Mouse (Mus musculus) ovary, postnatal 36 days (tissue): Measurements from ENCODE around the gene Ppat.
"Not testable (repeated sequence)": the region's sequence is repeated elsewhere in the genome, so short reads cannot be mapped to it uniquely, and the experiment has no call there.

Experiments
- DNase-seq: peaks from one replicate; pipeline ENCODE4 v3.0.0; 2022; ENCODE audit warnings: low spot score, mixed read lengths

Ppat gene

GRCm38 (mm10) chr5:76947758-76948157 lies 3.6 kb downstream of the Ppat start:
- no peak for DNase-seq

DNA sequence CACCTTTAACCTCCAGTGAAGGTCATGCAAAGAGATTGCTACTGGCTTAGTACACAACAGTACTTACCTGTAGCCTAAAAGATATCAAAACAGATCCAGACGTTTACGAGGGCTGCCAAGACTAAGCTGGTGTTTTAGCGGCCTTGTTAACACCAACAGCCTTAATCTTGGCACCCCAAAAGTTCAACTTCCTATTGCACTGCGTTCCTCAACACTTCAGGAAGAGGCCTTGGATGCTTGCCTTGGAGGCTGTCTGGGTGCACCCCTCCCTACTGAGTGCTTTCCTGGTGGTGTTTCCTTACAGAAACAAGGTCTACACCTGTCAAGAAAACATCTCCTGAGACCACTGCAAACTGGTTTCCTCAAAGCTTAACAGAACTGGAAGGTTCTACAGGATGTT lies 4.2 kb downstream of the Ppat start:
- no peak for DNase-seq

- no peak for DNase-seq
Observed at GRCm38 (mm10) chr5:76945678-76946033, 5.7 kb downstream of the Ppat start.

DNA sequence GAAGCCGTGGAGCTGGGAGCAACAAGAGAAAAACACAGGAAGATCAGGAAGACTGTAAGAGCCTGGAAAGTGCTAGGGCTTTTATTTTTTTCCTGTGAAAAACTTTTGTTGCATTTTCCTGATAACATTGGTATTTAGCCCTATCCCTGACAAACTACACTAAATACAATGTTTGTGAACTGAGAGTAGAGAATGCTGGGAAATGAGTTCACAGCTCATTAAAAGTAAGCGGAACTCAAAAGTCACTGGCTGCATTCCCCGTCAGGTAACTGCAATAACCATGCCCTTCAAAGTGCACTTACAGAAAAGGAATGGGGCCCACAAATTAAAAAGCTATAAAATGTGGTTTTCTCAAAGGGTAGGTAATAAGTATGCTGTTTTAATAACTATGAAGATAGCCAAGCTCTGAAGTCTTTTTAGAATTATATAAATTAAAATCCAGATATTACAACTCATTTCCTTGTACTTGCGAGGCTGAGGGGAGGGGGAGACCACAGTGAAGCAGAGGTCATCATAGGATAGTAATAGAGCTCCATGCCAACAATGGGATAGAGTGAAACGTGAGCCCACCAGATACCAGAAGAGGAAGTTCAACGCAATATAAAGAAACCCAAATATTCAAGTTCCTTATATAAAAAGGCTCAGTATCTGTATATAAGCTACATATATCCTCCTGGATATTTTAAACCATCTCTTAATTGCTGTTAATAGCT lies 6.3 kb downstream of the Ppat start:
- no peak for DNase-seq

- DNase-seq, result no peak
Observed at GRCm38 (mm10) chr5:76942505-76942904, 8.9 kb downstream of the Ppat start.

GRCm38 (mm10) chr5:76941975-76942374 lies 9.4 kb downstream of the Ppat start:
- DNase-seq, result no peak

GRCm38 (mm10) chr5:76939717-76940116 lies 11.7 kb downstream of the Ppat start:
- no peak for DNase-seq

- DNase-seq, result no peak
Observed at GRCm38 (mm10) chr5:76929180-76929877, 22.0 kb downstream of the Ppat start.

DNA sequence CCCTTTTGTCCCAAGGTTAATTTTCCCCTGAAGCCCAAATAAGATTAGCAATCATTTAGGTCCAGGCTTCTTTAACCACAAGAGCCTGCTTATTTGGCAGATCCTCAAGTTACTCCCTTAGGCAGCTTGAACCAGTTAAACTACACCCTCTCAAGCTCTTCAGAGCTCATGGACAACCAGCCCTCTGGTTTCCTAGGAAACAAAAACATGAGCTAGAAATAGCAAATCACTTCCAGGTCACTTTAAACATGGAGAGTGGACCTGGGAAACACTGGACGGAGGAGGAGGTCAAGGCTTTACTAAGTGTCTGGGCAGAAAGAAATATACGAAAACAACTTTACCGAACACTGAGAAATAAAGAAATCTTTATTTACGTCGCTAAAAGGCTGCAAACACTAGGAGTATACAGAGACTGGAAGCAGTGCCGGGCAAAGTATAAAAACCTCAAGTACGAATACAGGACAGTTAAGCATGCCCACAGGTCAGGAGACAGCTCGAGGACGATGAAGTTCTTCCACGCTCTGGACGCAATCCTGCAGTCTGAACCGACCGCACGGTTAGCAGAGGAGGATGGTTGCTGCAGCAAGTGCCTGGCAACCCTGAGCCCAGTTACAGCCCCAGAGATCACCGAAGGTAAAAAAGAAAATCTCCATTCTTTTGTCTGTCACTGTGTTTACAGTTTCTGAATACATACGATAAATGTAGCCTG lies 23.1 kb downstream of the Ppat start:
- no peak for DNase-seq

DNA sequence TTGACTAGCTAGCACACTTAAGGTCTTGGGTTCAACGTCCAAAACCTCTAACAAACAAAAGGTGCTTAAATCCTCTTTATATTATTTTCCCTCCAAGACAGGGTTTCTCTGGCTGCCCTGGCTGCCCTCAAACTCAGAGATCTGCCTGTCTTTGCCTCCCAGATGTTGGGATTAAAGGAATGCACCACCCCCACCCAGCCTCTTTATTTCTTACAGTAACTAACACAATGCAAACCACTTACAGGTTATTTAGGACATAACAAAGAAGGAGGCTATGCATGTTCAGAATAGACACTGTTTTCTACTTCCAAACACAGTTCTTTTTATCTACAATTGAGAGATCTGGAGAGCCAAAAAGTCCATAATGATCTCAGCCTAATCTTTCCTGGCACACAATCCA lies 27.1 kb downstream of the Ppat start:
- no peak for DNase-seq

DNA sequence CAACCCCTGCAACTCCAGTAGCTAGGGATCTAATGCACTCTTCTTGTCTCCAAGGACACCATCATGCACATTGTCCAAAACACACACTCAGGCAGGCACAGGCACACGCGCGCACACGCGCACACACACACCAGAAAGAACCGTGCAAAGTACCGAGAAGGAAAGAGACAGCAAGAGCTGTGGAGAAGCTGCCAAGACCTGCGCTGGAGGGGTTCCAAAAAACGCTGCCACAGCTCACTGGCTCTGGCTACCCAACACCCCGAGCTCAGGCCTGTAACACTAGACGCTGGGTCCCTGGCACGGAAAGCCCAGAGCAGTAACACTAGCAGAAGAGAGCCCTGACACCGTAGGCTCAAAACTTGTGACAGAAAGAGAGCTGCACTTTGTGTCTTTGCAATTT lies 27.9 kb downstream of the Ppat start:
- DNase-seq, result peak; percentile 71

- no peak for DNase-seq
Observed at GRCm38 (mm10) chr5:76922833-76923232, 28.5 kb downstream of the Ppat start.

DNA sequence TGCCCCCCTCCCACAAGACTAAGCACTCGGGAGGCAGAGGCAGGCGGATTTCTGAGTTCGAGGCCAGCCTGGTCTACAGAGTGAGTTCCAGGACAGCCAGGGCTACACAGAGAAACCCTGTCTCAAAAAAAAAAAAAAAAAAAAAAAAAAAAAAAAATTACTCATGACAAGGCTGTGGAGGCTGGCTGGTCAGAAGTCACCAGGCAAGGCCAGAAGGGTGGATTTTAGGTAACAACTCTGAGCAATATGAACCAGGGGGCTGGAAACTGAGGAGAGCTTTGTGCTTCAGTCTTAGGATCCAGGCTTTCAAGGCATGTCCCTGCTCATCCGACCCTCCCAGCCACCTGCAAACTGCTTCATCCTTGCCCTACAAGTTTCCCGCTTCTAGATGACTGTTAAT lies 38.9 kb downstream of the Ppat start:
- DNase-seq, result not testable (repeated sequence)

GRCm38 (mm10) chr5:76910807-76911206 lies 40.6 kb downstream of the Ppat start:
- no peak for DNase-seq

DNA sequence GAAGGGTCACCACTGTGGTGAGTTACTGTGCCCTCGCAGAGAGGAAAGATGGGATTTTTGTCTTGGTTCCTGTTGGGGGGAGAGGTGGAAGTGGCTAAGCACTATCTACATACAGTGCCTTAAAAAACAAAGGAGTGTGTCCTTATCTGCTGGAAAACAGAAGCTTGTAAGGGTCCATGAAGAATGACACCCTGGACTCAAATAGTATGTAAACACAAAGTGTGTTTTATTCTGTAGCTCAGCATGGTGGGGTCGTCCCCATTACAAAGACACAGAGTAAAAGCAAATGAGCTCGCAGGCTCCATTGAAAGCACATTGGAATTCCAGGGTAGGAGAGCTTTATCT lies 45.3 kb downstream of the Ppat start:
- DNase-seq, result no peak

DNA sequence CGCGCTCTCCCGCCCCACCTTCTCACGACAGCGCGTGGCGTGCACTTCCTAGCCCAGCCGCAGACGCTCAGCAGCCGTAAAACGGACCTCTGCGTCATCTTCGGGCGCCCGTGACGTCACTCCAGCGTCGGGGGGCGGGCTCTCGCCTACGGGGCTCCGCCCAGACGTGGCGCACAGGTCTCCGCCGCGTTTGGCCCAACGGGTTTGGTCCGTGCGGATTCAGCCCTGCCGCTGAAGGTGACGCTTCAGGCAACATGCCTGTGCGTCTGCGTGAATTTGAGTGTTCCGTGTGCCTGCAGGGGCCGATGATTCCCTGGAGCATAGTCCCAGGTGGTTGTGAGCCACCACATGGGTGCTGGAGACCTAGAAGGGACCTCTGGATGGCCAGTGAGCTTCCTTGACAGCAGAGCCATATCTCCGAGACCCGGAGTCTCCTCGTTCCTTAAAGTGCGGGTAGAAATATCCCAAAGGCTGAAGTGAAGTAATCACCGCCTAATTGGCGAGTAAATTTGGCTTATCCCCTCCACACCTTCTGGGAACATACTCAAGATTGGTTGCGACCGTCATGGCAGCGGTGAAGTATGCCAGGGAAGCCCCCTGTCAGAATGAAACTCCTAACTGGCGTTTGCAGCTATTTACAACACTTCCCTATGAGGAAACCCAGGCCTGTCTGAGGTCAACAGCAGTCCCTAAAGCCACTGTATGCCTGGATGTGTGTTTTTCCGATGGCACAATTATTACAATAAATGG lies 45.8 kb downstream of the Ppat start, which contains the start of gene Aasdh:
TSS of gene Aasdh (minus strand) at position 110 of the 750 bp plus-strand sequence.
- DNase-seq, result peak; percentile 96

DNA sequence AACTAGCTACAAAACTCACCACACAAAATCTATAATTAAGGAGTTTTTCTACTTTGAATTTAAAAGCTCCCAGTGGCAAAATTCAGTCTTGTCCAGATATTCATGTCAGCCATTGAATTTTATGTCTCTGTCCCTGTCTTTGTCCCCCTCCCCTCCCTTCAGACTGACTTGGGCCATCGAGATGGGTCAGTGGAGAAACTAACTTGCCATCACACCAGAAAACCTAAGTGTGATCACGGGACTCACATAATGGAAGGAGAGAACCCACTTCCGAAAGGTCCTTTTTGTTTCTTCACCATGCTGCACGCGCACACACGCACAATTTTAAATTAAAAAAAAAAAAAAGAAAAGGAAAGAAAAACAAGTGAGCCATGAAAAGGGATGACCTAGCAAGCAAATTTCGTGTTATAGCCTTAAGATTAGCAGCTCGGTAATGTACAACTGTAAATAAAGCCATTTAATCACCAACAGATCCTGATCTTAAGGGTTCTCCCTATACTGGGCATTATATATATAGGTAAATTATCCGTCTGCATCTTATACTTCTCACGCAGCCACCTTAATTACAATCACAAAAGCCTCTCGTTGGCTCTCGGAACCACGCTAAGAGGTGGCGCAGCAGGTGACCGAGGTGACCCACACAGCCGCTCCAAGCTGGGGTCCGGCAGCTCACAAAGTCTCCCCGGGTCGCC lies 46.5 kb downstream of the Ppat start:
- DNase-seq, result no peak

DNA sequence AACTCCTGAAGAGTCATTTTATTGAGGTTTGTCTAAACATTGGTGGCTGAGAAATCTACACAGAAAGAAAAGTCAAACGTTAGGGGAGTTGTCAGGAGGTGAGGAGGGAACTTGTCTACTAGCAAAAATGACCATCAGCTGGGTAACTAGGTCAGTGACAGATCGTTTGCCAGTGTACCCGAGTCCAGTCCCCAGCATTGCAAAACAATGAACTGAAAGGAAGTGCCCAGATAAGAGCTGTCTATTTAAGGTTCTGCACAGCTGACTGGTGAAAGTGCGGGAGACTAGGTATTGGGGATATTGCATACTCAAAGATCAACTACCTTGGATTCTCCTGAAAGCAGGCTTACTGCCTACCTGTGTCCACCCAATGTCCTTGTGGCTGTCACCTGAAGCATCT lies 49.2 kb downstream of the Ppat start:
- DNase-seq, result no peak

GRCm38 (mm10) chr5:76893084-76893483 lies 58.3 kb downstream of the Ppat start:
- DNase-seq, result no peak

DNA sequence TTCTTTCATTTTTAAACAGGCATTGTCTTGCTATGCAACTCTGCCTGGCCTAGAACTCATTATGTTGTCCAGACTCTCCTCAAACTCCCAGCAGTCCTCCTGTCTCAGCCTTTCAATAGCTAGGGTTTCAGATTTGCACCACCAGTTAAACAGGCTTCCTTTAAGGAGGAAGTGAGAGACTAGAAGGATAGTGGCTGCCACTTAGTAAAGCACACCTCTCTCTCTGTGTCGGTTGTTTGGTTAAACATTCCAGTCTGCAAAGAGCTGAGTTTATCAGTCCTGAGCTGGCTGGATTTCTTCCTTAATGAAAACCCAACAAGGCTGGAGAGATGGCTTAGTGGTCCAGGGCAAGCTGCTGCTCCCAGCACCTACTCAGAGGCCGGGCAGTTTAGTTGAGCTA lies 58.8 kb downstream of the Ppat start:
- no peak for DNase-seq

DNA sequence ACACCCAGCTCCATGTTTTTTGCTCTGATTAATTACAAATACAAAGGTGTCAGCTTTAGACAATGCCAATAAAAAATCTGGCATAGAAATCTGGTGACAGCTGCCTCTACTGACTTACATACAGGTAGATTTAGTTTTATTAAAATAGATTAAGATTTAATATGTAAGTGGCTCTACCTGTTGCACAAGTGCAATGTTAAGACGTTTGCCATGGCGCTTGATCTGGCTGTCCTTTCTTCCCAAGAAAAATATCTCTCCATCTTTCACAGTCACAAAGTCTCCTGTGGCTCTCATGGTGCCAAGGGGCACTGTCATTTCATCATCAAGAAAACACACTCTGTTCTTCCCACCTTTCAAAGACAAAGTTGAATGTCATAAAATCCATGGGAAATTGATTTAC lies 64.4 kb downstream of the Ppat start:
- DNase-seq, result no peak

DNA sequence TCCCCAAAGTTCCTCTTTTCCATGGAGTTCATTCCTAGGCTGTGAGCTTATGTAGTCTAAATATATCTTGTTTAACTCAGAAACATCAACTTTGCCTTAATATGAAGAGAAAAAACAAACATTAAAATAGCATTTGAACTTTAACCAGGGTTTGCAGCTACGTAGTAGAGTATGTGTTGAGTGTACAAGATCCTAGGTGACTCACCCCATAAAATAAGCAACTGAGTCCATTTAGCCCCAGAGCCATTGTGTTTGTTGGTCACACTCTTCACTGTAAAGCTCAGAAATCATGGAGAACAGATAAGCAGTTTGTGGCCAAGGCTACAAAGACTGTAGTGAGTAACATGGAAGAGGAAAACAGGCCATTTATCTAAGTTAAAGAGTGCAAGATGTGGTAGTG lies 67.3 kb downstream of the Ppat start:
- no peak for DNase-seq
